Mouse (Mus musculus) megakaryocyte, embryonic 14.5 days (primary cell): ENCODE measurements around the gene Hoxb5.

Experiments
- FLI1 ChIP-seq: IDR thresholded peaks from 2 replicates; pipeline ENCODE4 v1.6.1; 2012; ENCODE audit warnings: low read length, inconsistent platforms, mixed read lengths
- GATA1 ChIP-seq: IDR thresholded peaks from 3 replicates; pipeline ENCODE4 v1.6.1; 2012; ENCODE audit warnings: mixed read lengths, low read length, inconsistent platforms, borderline replicate concordance

- no peak for TF ChIP-seq GATA1
- TF ChIP-seq FLI1: no peak
Measured at GRCm38 (mm10) chr11:96352691-96353521, 49.8 kb downstream of the Hoxb5 start.
